In genomic region chr1:55215185-55215813, GRCm38 (mm10) we compare ENCODE assay signal across 11 mouse cellular contexts. TPM values are rescaled to one million over a fixed set of nuclear protein-coding genes. Genes with fewer than 3 reads are reported as not detected.
DNase-seq lines count a peak whose midpoint lies in the region; ATAC-seq lines count a peak whose summit lies in the region.
"Had no signal": no experiment of that assay in that cellular context is flagged by ENCODE, and none has a peak within 500 bp of the region (broad histone marks: within the 10 kb centered on the region; RNA-seq: fewer than 3 reads in every experiment).

No protein-coding gene starts in this region.

- H3K4me2 ChIP-seq in forebrain, embryonic 12.5 days, result no peak overlapping the region
- no peak overlapping the region for H3K4me2 ChIP-seq in forebrain, embryonic 11.5 days (ENCODE audit: low read depth, low read length, severe bottlenecking)
- H3K4me2 ChIP-seq: embryonic facial prominence, embryonic 13.5 days; limb, embryonic 13.5 days had no signal

- peak; percentile 33; the same call in 1 of the 2 replicates for ATAC-seq in forebrain, embryonic 12.5 days (ENCODE audit: low FRiP score)
- no peak for ATAC-seq in forebrain, embryonic 11.5 days (replicated peaks; ENCODE audit: low FRiP score)
- peak; percentile 87 for ATAC-seq in common myeloid progenitor, adult 5-6 weeks (replicated peaks; ENCODE audit: low read depth, poor library complexity, severe bottlenecking)

- no peaks in the 10 kb centered on the region for H3K9me3 ChIP-seq in forebrain, embryonic 12.5 days
- no peaks in the 10 kb centered on the region for H3K9me3 ChIP-seq in forebrain, embryonic 11.5 days (ENCODE audit: control insufficient read depth, low read length)
- H3K9me3 ChIP-seq: embryonic facial prominence, embryonic 13.5 days; limb, embryonic 13.5 days had no signal

- DNase-seq in forebrain, embryonic 11.5 days (ENCODE audit: low spot score), result no peak
- peak; percentile 41 to 53 for DNase-seq in lung, adult 18-20 months
- DNase-seq in spleen, postnatal 36 days (ENCODE audit: low spot score in 2 of 2), result peak; percentile 91 to 92
- DNase-seq in embryo, embryonic 10.5 days (ENCODE audit: low spot score), result no peak
- no peak for DNase-seq in cerebellum, postnatal 4 days (ENCODE audit: low spot score in 2 of 2)
- no peak for DNase-seq in cerebellum, postnatal 25 days
- DNase-seq: right cerebral cortex, adult 18-20 months had no signal

- H3K4me1 ChIP-seq in forebrain, embryonic 12.5 days, result peaks cover 7% of the 10 kb centered on the region
- no peaks in the 10 kb centered on the region; the same call in 1 of the 2 replicates for H3K4me1 ChIP-seq in forebrain, embryonic 11.5 days (replicated peaks; ENCODE audit: control insufficient read depth, insufficient read depth, low read length)

- H3K27me3 ChIP-seq in forebrain, embryonic 12.5 days, result no peaks in the 10 kb centered on the region
- no peaks in the 10 kb centered on the region for H3K27me3 ChIP-seq in forebrain, embryonic 11.5 days (ENCODE audit: control insufficient read depth, insufficient read depth, low read length)
- H3K27me3 ChIP-seq: embryonic facial prominence, embryonic 13.5 days; limb, embryonic 13.5 days had no signal

- H3K9ac ChIP-seq in forebrain, embryonic 12.5 days, result no peak overlapping the region
- H3K9ac ChIP-seq in forebrain, embryonic 11.5 days (ENCODE audit: low read length), result no peak overlapping the region
- H3K9ac ChIP-seq: embryonic facial prominence, embryonic 13.5 days; limb, embryonic 13.5 days had no signal

- no peaks in the 10 kb centered on the region; the same call in 1 of the 2 replicates for H3K36me3 ChIP-seq in forebrain, embryonic 12.5 days (replicated peaks)
- H3K36me3 ChIP-seq in forebrain, embryonic 11.5 days (ENCODE audit: control insufficient read depth, insufficient read depth, low read length), result no peaks in the 10 kb centered on the region

- 46% methylated on average over 11 of the region's 11 CpGs for WGBS in forebrain, embryonic 12.5 days
- 45% methylated on average over 11 of the region's 11 CpGs for WGBS in forebrain, embryonic 11.5 days

- H3K4me3 ChIP-seq in forebrain, embryonic 12.5 days (replicated peaks), result no peak overlapping the region
- no peak overlapping the region for H3K4me3 ChIP-seq in forebrain, embryonic 11.5 days (ENCODE audit: low read depth, low read length)
- H3K4me3 ChIP-seq: embryonic facial prominence, embryonic 13.5 days; limb, embryonic 13.5 days had no signal

- no peak overlapping the region for H3K27ac ChIP-seq in forebrain, embryonic 12.5 days
- H3K27ac ChIP-seq in forebrain, embryonic 11.5 days (ENCODE audit: low read depth, low read length), result no peak overlapping the region
- H3K27ac ChIP-seq: embryonic facial prominence, embryonic 13.5 days; limb, embryonic 13.5 days had no signal

RNA-seq across cellular contexts. Expression of gene Rftn2, which starts 11.3 kb away (rescaled TPM):
- 10.8 and 11.4 TPM in 2 replicates for polyA plus RNA-seq in forebrain, embryonic 12.5 days (2016; fragmentation: Nextera tagmentation; extraction: Ambion mirVana)
- 8.0 and 8.2 TPM in 2 replicates for polyA plus RNA-seq in forebrain, embryonic 11.5 days (2014; fragmentation: Nextera tagmentation; extraction: Ambion mirVana)
- 2.5 and 2.7 TPM in 2 replicates for total RNA-seq in common myeloid progenitor, adult 5-6 weeks (2017)

RNA-seq across cellular contexts. Expression of gene Mars2, which starts 21.7 kb away (rescaled TPM):
- 4.0 and 4.7 TPM in 2 replicates for polyA plus RNA-seq in forebrain, embryonic 12.5 days (2016; fragmentation: Nextera tagmentation; extraction: Ambion mirVana)
- 3.7 and 3.8 TPM in 2 replicates for polyA plus RNA-seq in forebrain, embryonic 11.5 days (2014; fragmentation: Nextera tagmentation; extraction: Ambion mirVana)
- 10.1 and 10.9 TPM in 2 replicates for total RNA-seq in common myeloid progenitor, adult 5-6 weeks (2017)

Comparison
In these comparisons a context has a peak if more than half of its experiments do, and no peak if none do; other contexts are left out.
1. DNase-seq: peak in lung, adult 18-20 months (2 of 2) and spleen, postnatal 36 days (2 of 2); none in forebrain, embryonic 11.5 days (single experiment), embryo, embryonic 10.5 days (single experiment), cerebellum, postnatal 4 days (0 of 2) and cerebellum, postnatal 25 days (0 of 2).